Mouse (Mus musculus) heart, postnatal 0 days (tissue): ENCODE data around the gene Tcf25. TPM values are rescaled to one million over a fixed set of nuclear protein-coding genes. Genes with fewer than 3 reads are reported as not detected.
"Not testable (repeated sequence)": the region's sequence is repeated elsewhere in the genome, so short reads cannot be mapped to it uniquely, and the experiment has no call there.

Experiments used
- ATAC-seq: fragments of 200-750 bp; cut with Nextera tagmentation; 2 replicates; pipeline ENCODE4 v1.8.0; 2017; ENCODE audit warnings: low read depth, moderate number of reproducible peaks, moderate library complexity; ENCODE audit not compliant: insufficient read depth
- DNase-seq: peaks from one replicate; pipeline ENCODE4 v3.0.0-alpha.2; 2016; ENCODE audit warnings: low spot score
- H3K27ac ChIP-seq: fragments of 300-500 bp; sonication (generic); 2 replicates; pipeline ENCODE4 v1.5.1; 2014; ENCODE audit warnings: low read depth, mild to moderate bottlenecking
- H3K27me3 ChIP-seq: fragments of 300-500 bp; sonication (generic); 2 replicates; pipeline ENCODE4 v1.6.1; 2014; ENCODE audit warnings: low read length, mixed read lengths; ENCODE audit not compliant: control insufficient read depth, insufficient read depth
- H3K36me3 ChIP-seq: fragments of 300-500 bp; sonication (generic); replicated peaks from 2 replicates; pipeline ENCODE4 v1.6.1; 2014; ENCODE audit warnings: low read length, mixed read lengths; ENCODE audit not compliant: control insufficient read depth, insufficient read depth
- H3K4me1 ChIP-seq: fragments of 300-500 bp; sonication (generic); 2 replicates; pipeline ENCODE4 v1.6.1; 2014; ENCODE audit warnings: antibody characterized with exemption; ENCODE audit not compliant: control insufficient read depth, insufficient read depth
- H3K4me2 ChIP-seq: fragments of 300-500 bp; sonication (generic); 2 replicates; pipeline ENCODE4 v1.6.1; 2014; ENCODE audit warnings: low read depth, mild to moderate bottlenecking, low read length, moderate library complexity
- H3K4me3 ChIP-seq: fragments of 300-500 bp; sonication (generic); 2 replicates; pipeline ENCODE4 v1.5.1; 2014; ENCODE audit warnings: low read depth, low read length
- H3K9ac ChIP-seq: fragments of 300-500 bp; sonication (generic); replicated peaks from 2 replicates; pipeline ENCODE4 v1.6.1; 2014; ENCODE audit warnings: low read depth, low read length, mixed read lengths
- H3K9me3 ChIP-seq: fragments of 300-500 bp; sonication (generic); replicated peaks from 2 replicates; pipeline ENCODE4 v1.6.1; 2016; ENCODE audit warnings: low read length; ENCODE audit not compliant: control insufficient read depth
- CTCF ChIP-seq: IDR thresholded peaks from 2 replicates; pipeline ENCODE4 v1.5.1; 2016; ENCODE audit warnings: antibody characterized with exemption, control low read depth, low read depth
- EP300 ChIP-seq: IDR thresholded peaks from 2 replicates; pipeline ENCODE4 v1.6.1; 2016; ENCODE audit warnings: antibody characterized with exemption, low read depth
- WGBS: fragments of 180-500 bp; shearing (Covaris S2); extraction: QIAGEN DNeasy Blood & Tissue Kit; methylation state at CpG from one replicate; pipeline ENCODE4 v1.1.7; 2014; 5-methylcytosine and 5-hydroxymethylcytosine counted together
- polyA plus RNA-seq: library from polyadenylated mRNA; unstranded; fragments of >200 nt; fragmentation: Nextera tagmentation; extraction: Ambion mirVana; gene quantifications from 2 replicates; pipeline ENCODE4 v1.2.1, GENCODE M21; 2015
- total RNA-seq: library from RNA; depleted of rRNA; stranded (reverse); fragments of >200 nt; gene quantifications from 2 replicates; pipeline ENCODE4 v1.2.3, GENCODE M21; 2014; ENCODE audit warnings: low replicate concordance

The Tcf25 gene
- total and polyA plus RNA-seq, 2 experiments from 2014 or later: 123 to 172 TPM

DNA sequence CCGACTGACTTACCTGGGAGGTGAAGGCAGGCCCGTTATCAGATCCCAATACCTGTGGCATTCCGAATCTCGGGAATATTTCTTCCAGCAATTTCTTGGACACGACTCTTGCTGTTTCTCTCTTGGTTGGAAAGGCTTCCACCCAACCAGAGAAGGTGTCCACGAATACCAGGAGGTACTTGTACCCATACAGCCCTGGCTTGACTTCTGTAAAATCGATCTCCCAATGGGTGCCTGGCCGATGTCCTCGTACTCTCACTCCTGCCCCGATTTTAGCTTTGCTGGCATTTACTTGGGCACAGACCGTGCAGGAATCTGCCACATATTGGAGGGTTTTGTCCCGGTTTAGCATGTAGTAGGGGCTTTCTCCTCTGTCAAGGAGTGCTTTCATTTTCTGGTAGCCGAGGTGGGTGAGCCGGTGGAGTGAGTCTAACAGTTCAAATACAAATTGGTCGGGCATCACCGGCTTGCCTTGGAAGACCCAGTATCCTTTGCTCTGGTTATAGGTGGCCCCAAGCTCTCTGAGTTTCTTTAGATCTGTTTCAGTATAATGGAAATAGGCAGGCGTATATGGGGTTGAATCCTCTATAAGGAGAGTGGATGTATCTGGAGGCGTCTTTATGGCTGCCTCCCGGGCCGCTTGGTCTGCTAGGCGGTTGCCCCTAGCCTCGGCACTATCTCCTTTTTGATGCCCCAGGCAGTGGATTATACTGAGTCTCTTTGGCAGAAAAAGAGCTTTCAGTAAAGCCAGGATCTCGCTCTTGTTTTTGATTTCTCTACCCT lies 55.6 kb downstream of the Tcf25 start:
- Histone ChIP-seq H3K36me3 (no peaks in the 10 kb centered on the region), H3K4me1 (no peaks in the 10 kb centered on the region), H3K27ac (no peak overlapping the region), H3K27me3 (no peaks in the 10 kb centered on the region), H3K9ac (no peak overlapping the region), H3K4me2 (no peak overlapping the region), H3K4me3 (no peak overlapping the region), H3K9me3 (peaks cover 41% of the 10 kb centered on the region)
- ATAC-seq: no peak
- 91% methylated on average over 23 of the region's 23 CpGs for WGBS
- DNase-seq: no peak
- no peak for TF ChIP-seq EP300
- TF ChIP-seq CTCF: no peak

DNA sequence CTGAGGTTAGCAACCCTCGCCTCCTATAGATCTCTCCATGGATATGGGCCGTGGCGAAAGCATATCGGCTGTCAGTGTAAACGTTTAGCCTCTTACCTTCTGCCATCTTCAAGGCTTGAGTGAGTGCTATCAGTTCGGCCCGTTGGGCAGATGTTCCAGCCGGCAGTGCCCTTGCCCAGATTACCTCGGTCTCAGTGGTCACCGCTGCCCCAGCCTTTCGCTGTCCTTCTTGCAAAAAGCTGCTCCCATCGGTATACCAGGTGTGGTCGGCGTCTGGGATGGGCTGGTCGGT lies 56.1 kb downstream of the Tcf25 start:
- H3K36me3 ChIP-seq, H3K4me3 ChIP-seq, H3K9ac ChIP-seq, DNase-seq, ATAC-seq, H3K4me2 ChIP-seq, H3K27ac ChIP-seq, H3K4me1 ChIP-seq, H3K27me3 ChIP-seq: not testable (repeated sequence)
- WGBS: 94% methylated on average over 15 of the region's 15 CpGs
- H3K9me3 ChIP-seq: peaks cover 45% of the 10 kb centered on the region

DNA sequence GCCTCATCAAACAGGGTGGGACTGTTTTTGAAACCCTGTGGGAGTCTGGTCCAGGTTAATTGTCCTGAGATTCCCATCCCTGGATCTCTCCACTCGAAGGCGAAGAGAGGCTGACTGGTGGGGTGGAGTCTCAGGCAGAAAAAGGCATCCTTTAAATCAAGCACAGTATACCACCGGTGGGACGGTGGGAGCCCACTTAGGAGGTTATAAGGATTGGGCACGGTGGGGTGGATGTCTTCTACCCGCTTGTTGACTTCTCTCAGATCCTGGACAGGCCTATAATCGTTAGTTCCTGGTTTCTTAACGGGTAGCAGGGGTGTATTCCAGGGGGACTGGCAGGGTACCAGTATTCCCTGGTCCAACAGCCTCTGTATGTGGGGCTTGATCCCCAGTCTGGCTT lies 57.4 kb downstream of the Tcf25 start:
- H3K9me3 ChIP-seq: peaks cover 45% of the 10 kb centered on the region
- not testable (repeated sequence) for H3K4me3 ChIP-seq, H3K27me3 ChIP-seq, DNase-seq, H3K4me2 ChIP-seq, H3K36me3 ChIP-seq, H3K4me1 ChIP-seq, H3K9ac ChIP-seq, ATAC-seq, H3K27ac ChIP-seq
- 90% methylated on average over 7 of the region's 8 CpGs for WGBS

DNA sequence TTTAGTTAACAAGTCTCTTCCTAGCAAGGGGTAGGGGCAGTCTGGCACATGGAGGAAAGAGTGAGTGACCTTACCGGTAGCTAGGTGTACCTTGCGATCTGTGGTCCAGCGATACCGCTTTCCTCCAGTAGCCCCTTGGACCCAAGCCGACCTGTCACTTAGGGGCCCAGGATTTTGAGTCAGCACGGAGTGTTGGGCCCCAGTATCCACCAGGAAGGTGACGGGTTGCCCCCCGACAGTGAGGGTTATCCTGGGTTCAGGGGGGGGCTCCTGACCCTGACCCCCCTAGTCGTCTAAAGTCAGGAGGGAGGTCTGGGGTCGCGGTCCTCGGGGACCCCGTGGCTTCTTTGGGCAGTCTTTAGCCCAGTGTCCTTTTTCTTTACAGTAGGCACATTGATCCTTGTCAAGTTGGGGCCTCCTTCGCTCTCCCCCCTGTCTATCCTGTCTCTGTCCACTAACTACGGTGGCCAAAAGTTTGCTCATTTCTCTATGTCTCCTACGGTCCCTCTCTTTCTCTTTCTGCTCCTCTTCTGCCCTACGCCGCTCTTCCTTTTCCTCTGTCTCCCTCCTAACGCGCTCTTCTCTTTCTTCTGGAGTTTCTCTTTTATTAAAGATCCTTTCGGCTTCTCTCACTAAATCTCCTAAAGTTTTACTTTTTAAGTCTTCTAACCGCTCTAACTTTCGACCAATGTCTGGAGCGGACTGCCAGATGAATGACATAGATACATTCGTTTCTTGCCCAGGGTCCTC lies 58.2 kb downstream of the Tcf25 start:
- TF ChIP-seq CTCF (no peak), EP300 (no peak)
- Histone ChIP-seq H3K4me3 (no peak overlapping the region), H3K9me3 (peaks cover 40% of the 10 kb centered on the region), H3K9ac (no peak overlapping the region), H3K4me2 (no peak overlapping the region), H3K36me3 (no peaks in the 10 kb centered on the region), H3K27me3 (no peaks in the 10 kb centered on the region), H3K4me1 (no peaks in the 10 kb centered on the region), H3K27ac (no peak overlapping the region)
- ATAC-seq (no peak), DNase-seq (no peak)
- WGBS: 97% methylated on average over 25 of the region's 25 CpGs

DNA sequence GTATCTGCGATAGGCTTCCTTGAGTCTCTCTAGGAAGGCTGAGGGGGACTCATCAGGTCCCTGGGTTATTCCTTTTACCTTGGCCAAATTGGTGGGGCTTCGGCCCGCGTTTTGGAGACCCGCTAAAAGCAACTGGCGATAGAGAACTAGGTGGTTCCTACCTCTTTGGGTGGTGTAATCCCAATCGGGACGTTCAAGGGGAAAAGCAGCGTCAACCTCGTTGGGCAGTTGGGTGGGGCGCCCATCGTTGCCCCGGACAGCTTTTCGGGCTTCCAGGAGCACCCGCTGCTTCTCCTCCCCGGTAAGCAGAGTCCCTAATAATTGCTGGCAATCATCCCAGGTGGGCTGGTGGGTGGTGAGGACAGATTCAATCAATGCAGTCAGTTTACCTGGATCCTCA lies 58.8 kb downstream of the Tcf25 start:
- TF ChIP-seq EP300 (no peak), CTCF (no peak)
- whole genome bisulfite sequencing: 92% methylated on average over 16 of the region's 16 CpGs
- Histone ChIP-seq H3K27ac (no peak overlapping the region), H3K9me3 (peaks cover 34% of the 10 kb centered on the region), H3K4me2 (no peak overlapping the region), H3K27me3 (no peaks in the 10 kb centered on the region), H3K36me3 (no peaks in the 10 kb centered on the region), H3K4me1 (no peaks in the 10 kb centered on the region), H3K9ac (no peak overlapping the region), H3K4me3 (no peak overlapping the region)
- DNase-seq (no peak), ATAC-seq (no peak)

DNA sequence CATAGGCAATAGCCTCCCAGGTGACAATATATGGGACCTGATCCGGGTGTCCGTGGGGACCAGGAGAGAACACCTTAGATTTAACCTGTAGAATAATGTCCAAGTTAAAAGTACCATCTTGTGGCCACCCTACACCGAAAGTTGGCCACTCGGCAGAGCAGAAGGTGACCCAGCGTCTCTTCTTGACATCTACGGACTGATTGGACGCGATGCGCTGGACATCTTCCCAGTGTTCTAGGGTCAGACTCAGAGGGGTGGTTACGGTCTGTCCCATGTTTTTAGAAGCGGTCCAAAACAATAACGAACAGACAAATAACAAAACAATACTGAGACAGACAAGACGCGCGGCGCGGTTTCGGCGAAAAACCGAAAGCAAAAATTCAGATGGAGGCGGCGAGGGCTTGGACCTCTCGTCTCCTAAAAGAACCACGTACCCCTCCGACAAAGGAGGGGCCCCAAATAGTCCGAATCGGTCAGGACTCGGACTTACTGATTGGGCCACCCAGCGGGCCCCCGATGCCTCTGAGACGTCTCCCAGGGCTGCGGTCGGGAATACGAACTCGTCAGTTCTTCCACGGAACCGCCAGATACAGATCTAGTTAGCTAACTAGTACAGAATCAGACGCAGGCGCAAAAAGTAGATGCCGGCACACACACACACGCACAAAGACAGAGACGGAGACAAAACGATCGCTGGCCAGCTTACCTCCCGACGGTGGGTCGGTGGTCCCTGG lies 59.9 kb downstream of the Tcf25 start:
- 96% methylated on average over 42 of the region's 47 CpGs for WGBS
- not testable (repeated sequence) for H3K27ac ChIP-seq, H3K4me2 ChIP-seq, H3K27me3 ChIP-seq, DNase-seq, H3K4me3 ChIP-seq, ATAC-seq, H3K9ac ChIP-seq, H3K36me3 ChIP-seq, H3K4me1 ChIP-seq
- H3K9me3 ChIP-seq: peaks cover 24% of the 10 kb centered on the region
